Mouse (Mus musculus) lung, embryonic 16.5 days (tissue): ENCODE measurements around the gene Gm17490. TPM values are rescaled to one million over a fixed set of nuclear protein-coding genes. Genes with fewer than 3 reads are reported as not detected.
"Not testable (repeated sequence)": the region's sequence is repeated elsewhere in the genome, so short reads cannot be mapped to it uniquely, and the experiment has no call there.

Experiments used
- ATAC-seq: fragments of 200-750 bp; cut with Nextera tagmentation; 2 replicates; pipeline ENCODE4 v1.8.0; 2017; ENCODE audit warnings: low read depth, mild to moderate bottlenecking, moderate library complexity
- H3K27ac ChIP-seq: fragments of 300-500 bp; sonication (generic); 2 replicates; pipeline ENCODE4 v1.5.1; 2014; ENCODE audit warnings: mild to moderate bottlenecking, control low read depth, low read length
- H3K27me3 ChIP-seq: fragments of 300-500 bp; sonication (generic); 2 replicates; pipeline ENCODE4 v1.6.1; 2014; ENCODE audit warnings: low read depth, low read length, mixed read lengths; ENCODE audit not compliant: control insufficient read depth, insufficient read depth
- H3K36me3 ChIP-seq: fragments of 300-500 bp; sonication (generic); 2 replicates; pipeline ENCODE4 v1.6.1; 2014; ENCODE audit warnings: low read length; ENCODE audit not compliant: control insufficient read depth, insufficient read depth
- H3K4me1 ChIP-seq: fragments of 300-500 bp; sonication (generic); replicated peaks from 2 replicates; pipeline ENCODE4 v1.6.1; 2014; ENCODE audit warnings: low read length, mixed read lengths; ENCODE audit not compliant: control insufficient read depth, insufficient read depth
- H3K4me2 ChIP-seq: fragments of 300-500 bp; sonication (generic); 2 replicates; pipeline ENCODE4 v1.6.1; 2014; ENCODE audit warnings: low read depth, low read length, control low read depth
- H3K4me3 ChIP-seq: fragments of 300-500 bp; sonication (generic); 2 replicates; pipeline ENCODE4 v1.5.1; 2014; ENCODE audit warnings: mild to moderate bottlenecking, low read length, control low read depth
- H3K9ac ChIP-seq: fragments of 300-500 bp; sonication (generic); 2 replicates; pipeline ENCODE4 v1.6.1; 2014; ENCODE audit warnings: low read length, control low read depth
- H3K9me3 ChIP-seq: fragments of 300-500 bp; sonication (generic); 2 replicates; pipeline ENCODE4 v1.6.1; 2016; ENCODE audit warnings: low read length; ENCODE audit not compliant: control insufficient read depth
- WGBS: fragments of 180-500 bp; shearing (Covaris S2); extraction: QIAGEN DNeasy Blood & Tissue Kit; methylation state at CpG from one replicate; pipeline ENCODE4 v1.1.7; 2014; 5-methylcytosine and 5-hydroxymethylcytosine counted together
- polyA plus RNA-seq: library from polyadenylated mRNA; unstranded; fragments of >200 nt; fragmentation: Nextera tagmentation; extraction: Ambion mirVana; gene quantifications from 2 replicates; pipeline ENCODE4 v1.2.1, GENCODE M21; 2015

The Gm17490 gene
- polyA plus RNA-seq, 1 experiment from 2014 or later, result not detected

DNA sequence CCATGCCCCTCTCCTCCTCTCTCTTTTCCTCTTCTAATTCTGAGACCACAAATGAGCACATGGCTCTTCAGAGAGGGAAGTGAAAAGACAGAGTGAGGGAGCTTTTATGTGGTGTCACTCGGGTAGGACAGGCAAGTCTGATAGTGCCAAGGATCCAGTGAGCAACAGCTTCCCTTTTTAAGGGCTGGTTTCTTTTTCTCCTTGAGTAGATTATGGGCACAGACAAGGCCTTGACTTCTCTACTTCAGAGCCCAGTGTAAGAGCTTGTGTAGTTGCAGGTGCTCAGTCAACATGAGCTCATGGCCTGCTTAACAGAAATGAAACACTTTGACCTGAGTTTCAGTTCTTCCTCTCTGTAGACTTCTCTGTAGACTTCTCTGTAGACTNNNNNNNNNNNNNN, 11.1 kb upstream of the Gm17490 start:
- Histone ChIP-seq H3K9ac (no peak overlapping the region), H3K27me3 (no peaks in the 10 kb centered on the region), H3K4me1 (no peaks in the 10 kb centered on the region), H3K27ac (no peak overlapping the region), H3K4me3 (no peak overlapping the region), H3K36me3 (no peaks in the 10 kb centered on the region), H3K9me3 (no peaks in the 10 kb centered on the region), H3K4me2 (no peak overlapping the region)
- WGBS, result 54% methylated on average over 1 of the region's 1 CpGs
- ATAC-seq, result no peak

DNA sequence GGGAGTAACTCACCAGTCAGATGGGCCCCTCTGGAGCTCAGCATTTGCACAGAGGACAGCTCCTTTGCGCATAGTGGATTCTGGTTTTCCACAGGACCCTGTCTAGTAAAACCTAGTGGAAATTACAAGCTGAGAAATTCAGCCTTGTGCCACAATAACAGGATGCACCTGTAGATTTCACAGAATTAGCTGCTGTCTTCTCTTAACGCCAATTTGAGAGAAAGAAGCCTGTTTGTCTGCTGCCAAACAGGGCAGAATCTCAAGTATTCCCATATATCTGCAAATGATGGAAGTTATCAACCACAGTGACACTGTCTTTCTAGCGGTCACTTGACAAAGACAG, 10.0 kb upstream of the Gm17490 start:
- WGBS, result 68% methylated on average over 3 of the region's 3 CpGs
- H3K27ac ChIP-seq, result no peak overlapping the region
- no peaks in the 10 kb centered on the region for H3K4me1 ChIP-seq
- no peaks in the 10 kb centered on the region for H3K9me3 ChIP-seq
- no peaks in the 10 kb centered on the region for H3K27me3 ChIP-seq
- no peak for ATAC-seq
- H3K9ac ChIP-seq, result no peak overlapping the region
- no peak overlapping the region for H3K4me2 ChIP-seq
- no peak overlapping the region for H3K4me3 ChIP-seq
- no peaks in the 10 kb centered on the region for H3K36me3 ChIP-seq

DNA sequence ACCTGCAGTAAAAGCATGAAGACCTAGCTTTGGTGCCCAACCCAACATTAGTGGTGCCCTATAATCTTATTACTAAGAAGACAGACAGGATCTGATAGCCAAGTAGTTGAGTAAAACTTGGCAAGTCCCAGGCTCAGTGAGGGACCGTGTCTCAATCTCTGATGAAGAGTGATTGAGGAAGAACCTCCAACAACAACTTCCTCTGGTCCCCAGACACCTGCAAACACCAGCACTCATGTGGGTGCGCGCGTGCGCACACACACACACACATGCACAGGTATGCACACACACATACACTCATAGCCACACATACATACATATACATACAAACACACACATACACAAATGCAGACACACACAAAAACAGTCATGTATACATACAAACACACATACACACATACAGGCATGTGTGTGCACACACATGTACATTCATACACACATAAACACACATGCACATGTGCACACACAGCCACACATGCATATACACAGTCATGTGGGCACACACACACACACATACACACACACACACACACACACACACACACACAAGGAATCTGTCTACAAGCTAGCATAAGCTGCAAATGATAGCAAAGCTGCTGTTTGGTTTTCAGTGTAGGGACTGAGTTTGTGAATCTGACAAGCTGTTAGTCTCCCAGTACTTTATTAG, 9.5 kb upstream of the Gm17490 start:
- Histone ChIP-seq H3K4me1 (no peaks in the 10 kb centered on the region), H3K4me2 (no peak overlapping the region), H3K4me3 (no peak overlapping the region), H3K27ac (no peak overlapping the region), H3K9me3 (no peaks in the 10 kb centered on the region), H3K9ac (no peak overlapping the region), H3K27me3 (no peaks in the 10 kb centered on the region), H3K36me3 (no peaks in the 10 kb centered on the region)
- 87% methylated on average over 5 of the region's 5 CpGs for WGBS
- ATAC-seq, result no peak

DNA sequence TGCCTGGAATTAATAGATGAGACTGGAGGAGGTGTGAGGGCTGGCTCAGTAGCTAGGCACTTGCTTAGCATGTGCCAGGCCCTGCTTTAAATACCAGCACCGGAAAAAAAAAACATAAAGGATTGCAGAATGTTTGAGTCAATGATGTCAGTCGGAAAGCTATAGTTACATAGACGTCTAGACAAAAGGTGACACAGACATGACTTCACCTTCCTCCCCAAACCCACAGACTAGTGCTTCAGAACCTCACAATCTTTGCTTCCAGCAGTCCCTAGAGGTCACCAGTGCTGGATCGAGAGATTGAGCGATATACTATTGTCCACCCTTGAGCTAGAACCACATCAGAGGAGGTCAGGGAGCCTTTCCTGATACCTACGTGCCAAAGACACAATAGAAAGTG, 9.0 kb upstream of the Gm17490 start:
- Histone ChIP-seq H3K4me2 (no peak overlapping the region), H3K4me3 (no peak overlapping the region), H3K9me3 (no peaks in the 10 kb centered on the region), H3K4me1 (no peaks in the 10 kb centered on the region), H3K36me3 (no peaks in the 10 kb centered on the region), H3K9ac (no peak overlapping the region), H3K27ac (no peak overlapping the region), H3K27me3 (no peaks in the 10 kb centered on the region)
- WGBS, result 78% methylated on average over 6 of the region's 6 CpGs
- no peak for ATAC-seq

DNA sequence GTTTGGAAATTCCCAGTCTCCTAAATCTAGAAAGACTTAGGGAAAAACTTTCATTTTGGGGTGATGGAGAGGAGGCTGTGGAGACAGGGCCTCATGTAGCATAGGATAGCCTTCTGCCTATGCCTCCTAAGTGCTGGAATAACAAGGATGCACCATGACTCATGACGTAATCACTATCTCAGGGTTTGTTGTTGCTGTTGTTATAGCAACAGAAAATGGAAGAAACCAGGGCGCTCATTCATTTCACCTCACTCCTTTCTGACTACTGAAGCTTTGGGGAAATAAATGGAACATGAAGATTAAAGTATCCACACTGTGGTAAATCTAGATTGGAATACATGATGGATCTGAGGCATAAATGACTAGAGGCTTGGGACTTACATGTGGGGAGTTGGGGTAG, 2.3 kb downstream of the Gm17490 start:
- Histone ChIP-seq H3K27me3 (no peaks in the 10 kb centered on the region), H3K36me3 (no peaks in the 10 kb centered on the region), H3K4me3 (no peak overlapping the region), H3K9me3 (no peaks in the 10 kb centered on the region), H3K4me2 (no peak overlapping the region), H3K4me1 (no peaks in the 10 kb centered on the region), H3K9ac (no peak overlapping the region), H3K27ac (no peak overlapping the region)
- WGBS, result 84% methylated on average over 2 of the region's 2 CpGs
- ATAC-seq, result no peak

DNA sequence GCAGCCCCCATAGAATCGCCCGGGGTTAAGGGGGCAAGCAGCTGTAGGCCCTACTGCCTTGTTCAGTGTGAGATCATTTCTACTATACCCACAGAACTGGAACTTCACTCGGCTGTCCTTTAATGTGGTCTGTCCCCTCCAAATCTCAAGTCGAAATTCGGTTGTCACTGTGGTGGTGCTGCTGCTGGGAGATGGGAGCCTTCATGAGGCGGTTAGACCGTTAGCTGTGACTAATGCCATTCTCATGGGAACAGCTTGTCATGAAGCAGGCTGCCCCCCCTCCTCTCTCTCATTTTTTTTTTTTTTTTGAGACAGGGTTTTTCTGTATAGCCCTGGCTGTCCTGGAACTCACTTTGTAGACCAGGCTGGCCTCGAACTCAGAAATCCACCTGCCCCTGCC, 2.9 kb downstream of the Gm17490 start:
- Histone ChIP-seq H3K9ac (no peak overlapping the region), H3K4me2 (no peak overlapping the region), H3K27me3 (no peaks in the 10 kb centered on the region), H3K27ac (no peak overlapping the region), H3K4me3 (no peak overlapping the region), H3K9me3 (no peaks in the 10 kb centered on the region), H3K36me3 (no peaks in the 10 kb centered on the region), H3K4me1 (no peaks in the 10 kb centered on the region)
- 89% methylated on average over 8 of the region's 8 CpGs for WGBS
- no peak for ATAC-seq

DNA sequence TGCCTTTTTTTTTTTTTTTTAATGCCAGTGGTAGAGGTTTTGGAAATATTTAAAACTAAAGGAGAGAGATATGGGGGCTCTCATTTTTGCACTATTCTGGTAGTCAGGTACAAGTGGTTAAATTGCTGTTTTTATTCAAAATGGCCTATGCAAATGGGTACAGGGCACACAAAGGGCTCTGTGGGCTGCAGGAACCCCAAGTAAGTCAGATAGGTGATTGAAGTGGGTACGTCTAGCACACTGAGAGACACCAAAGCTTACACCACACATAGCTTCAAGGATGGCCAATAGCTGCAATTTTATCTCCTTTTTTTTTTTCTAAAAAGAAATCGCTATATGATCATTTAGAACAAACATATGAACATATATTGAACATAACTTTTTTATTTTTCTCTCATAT, 6.5 kb downstream of the Gm17490 start:
- 75% methylated on average over 2 of the region's 2 CpGs for WGBS

DNA sequence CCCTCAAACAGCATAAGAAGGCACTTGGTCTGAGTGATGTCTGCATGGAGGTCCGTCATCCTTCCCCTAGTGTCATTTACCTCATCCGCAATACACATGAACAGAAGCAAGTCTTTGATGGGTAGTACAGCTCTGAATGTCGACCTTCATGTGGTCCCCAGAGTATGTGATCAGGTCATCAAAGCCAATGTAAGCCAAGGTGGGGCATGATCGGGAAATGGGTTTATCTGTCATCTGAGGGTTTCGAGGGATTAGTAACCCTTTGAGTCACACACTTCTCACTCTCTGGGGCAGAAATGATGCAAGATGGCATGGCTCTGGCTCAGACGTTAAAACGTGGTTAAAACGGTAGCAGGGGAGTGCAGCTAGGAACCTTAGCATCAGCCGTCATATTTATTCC, 9.2 kb downstream of the Gm17490 start:
- no peak overlapping the region for H3K9ac ChIP-seq
- no peak overlapping the region for H3K4me3 ChIP-seq
- no peak for ATAC-seq
- no peak overlapping the region for H3K27ac ChIP-seq
- H3K36me3 ChIP-seq, result no peaks in the 10 kb centered on the region
- no peaks in the 10 kb centered on the region for H3K9me3 ChIP-seq
- 81% methylated on average over 9 of the region's 9 CpGs for WGBS
- H3K4me1 ChIP-seq, result no peaks in the 10 kb centered on the region
- H3K27me3 ChIP-seq, result no peaks in the 10 kb centered on the region
- no peak overlapping the region for H3K4me2 ChIP-seq

More for the DNA sequence above, 6.5 kb downstream of the Gm17490 start:
- ATAC-seq, result no peak
- Histone ChIP-seq H3K27ac (no peak overlapping the region), H3K4me3 (no peak overlapping the region), H3K9me3 (no peaks in the 10 kb centered on the region), H3K36me3 (no peaks in the 10 kb centered on the region), H3K4me1 (no peaks in the 10 kb centered on the region), H3K9ac (no peak overlapping the region), H3K27me3 (no peaks in the 10 kb centered on the region), H3K4me2 (no peak overlapping the region)

DNA sequence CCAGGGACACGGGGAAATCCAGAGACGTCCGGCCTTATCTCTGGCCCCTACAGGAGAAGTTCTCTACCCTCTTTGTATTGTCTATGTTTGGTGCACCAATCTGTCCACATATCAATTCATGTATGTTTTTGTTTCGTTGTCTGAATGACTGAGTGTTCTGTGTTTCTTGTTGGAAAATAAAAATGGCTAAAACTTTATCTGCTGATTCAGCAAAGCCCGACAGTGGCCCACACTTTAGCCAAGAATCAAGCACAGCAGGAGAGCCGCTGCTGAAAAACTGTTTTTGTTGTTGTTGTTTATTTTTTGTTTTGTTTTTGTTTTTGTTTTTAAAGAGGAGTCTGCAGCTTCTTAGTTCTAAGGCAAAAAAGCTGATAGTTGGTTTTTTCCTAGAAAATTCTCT, 13.1 kb downstream of the Gm17490 start:
- H3K9ac ChIP-seq, H3K36me3 ChIP-seq, H3K4me1 ChIP-seq, ATAC-seq, H3K4me2 ChIP-seq, H3K27ac ChIP-seq, H3K9me3 ChIP-seq, H3K4me3 ChIP-seq, H3K27me3 ChIP-seq: not testable (repeated sequence)
- 84% methylated on average over 6 of the region's 6 CpGs for WGBS

DNA sequence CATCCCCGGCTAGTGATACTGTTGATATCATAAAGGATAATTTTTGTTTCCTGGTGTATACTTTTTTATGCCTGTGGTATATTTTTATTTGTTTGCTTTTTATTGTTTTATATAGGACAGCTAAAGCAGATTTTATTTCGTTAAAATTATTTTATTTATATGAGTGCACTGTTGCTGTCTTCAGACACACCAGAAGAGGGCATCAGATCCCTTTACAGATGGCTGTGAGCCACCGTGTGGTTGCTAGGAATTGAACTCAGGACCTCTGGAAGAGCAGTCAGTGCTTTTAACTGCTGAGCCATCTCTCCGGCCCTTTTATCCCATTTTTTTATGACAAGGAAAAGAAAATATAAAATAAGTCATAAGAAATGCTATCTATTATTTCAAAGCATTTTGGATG, 19.3 kb downstream of the Gm17490 start:
- H3K27ac ChIP-seq, H3K9ac ChIP-seq, ATAC-seq, H3K36me3 ChIP-seq, H3K27me3 ChIP-seq, H3K4me2 ChIP-seq, H3K4me1 ChIP-seq, H3K4me3 ChIP-seq, H3K9me3 ChIP-seq: not testable (repeated sequence)
- WGBS, result 69% methylated on average over 4 of the region's 4 CpGs
